ENCODE assay signal across 23 mouse cellular contexts in genomic region chr2:127839425-127839824, GRCm38 (mm10). TPM values are rescaled to one million over a fixed set of nuclear protein-coding genes. Genes with fewer than 3 reads are reported as not detected.
DNase-seq lines count a peak whose midpoint lies in the region; ATAC-seq lines count a peak whose summit lies in the region.
"Had no signal": no experiment of that assay in that cellular context is flagged by ENCODE, and none has a peak within 500 bp of the region (broad histone marks: within the 10 kb centered on the region; RNA-seq: fewer than 3 reads in every experiment).

No protein-coding gene starts in this region.

- H3K9ac ChIP-seq in heart, embryonic 12.5 days, result no peak overlapping the region
- no peak overlapping the region for H3K9ac ChIP-seq in midbrain, embryonic 13.5 days (replicated peaks)
- H3K9ac ChIP-seq: embryonic facial prominence, embryonic 15.5 days; heart, embryonic 15.5 days; hindbrain, embryonic 15.5 days had no signal

- no peaks in the 10 kb centered on the region for H3K36me3 ChIP-seq in heart, embryonic 12.5 days
- H3K36me3 ChIP-seq in midbrain, embryonic 10.5 days, result no peaks in the 10 kb centered on the region
- H3K36me3 ChIP-seq in midbrain, embryonic 13.5 days, result no peaks in the 10 kb centered on the region
- H3K36me3 ChIP-seq: embryonic facial prominence, embryonic 15.5 days; forebrain, embryonic 10.5 days; heart, embryonic 15.5 days; hindbrain, embryonic 15.5 days had no signal

- no peak for ATAC-seq in heart, embryonic 12.5 days (ENCODE audit: insufficient number of reproducible peaks, low FRiP score)
- no peak for ATAC-seq in midbrain, embryonic 13.5 days
- ATAC-seq: forebrain, embryonic 14.5 days; intestine, embryonic 16.5 days had no signal

- 17% methylated on average over 11 of the region's 11 CpGs for WGBS in heart, embryonic 12.5 days
- WGBS in midbrain, embryonic 10.5 days, result 11% methylated on average over 11 of the region's 11 CpGs
- WGBS in midbrain, embryonic 13.5 days, result 4% methylated on average over 11 of the region's 11 CpGs

- peak overlapping the region; percentile 31; the same call in 1 of the 2 replicates for H3K4me2 ChIP-seq in heart, embryonic 12.5 days
- no peak overlapping the region for H3K4me2 ChIP-seq in midbrain, embryonic 13.5 days (replicated peaks)
- H3K4me2 ChIP-seq: embryonic facial prominence, embryonic 15.5 days; heart, embryonic 15.5 days; hindbrain, embryonic 15.5 days had no signal

- H3K9me3 ChIP-seq in heart, embryonic 12.5 days (replicated peaks), result no peaks in the 10 kb centered on the region
- no peaks in the 10 kb centered on the region for H3K9me3 ChIP-seq in midbrain, embryonic 10.5 days (replicated peaks)
- H3K9me3 ChIP-seq in midbrain, embryonic 13.5 days, result no peaks in the 10 kb centered on the region
- H3K9me3 ChIP-seq: embryonic facial prominence, embryonic 15.5 days; forebrain, embryonic 10.5 days; heart, embryonic 15.5 days; hindbrain, embryonic 15.5 days had no signal

- H3K27ac ChIP-seq in heart, embryonic 12.5 days (ENCODE audit: poor library complexity, severe bottlenecking), result no peak overlapping the region
- H3K27ac ChIP-seq in midbrain, embryonic 10.5 days (replicated peaks), result no peak overlapping the region
- H3K27ac ChIP-seq in midbrain, embryonic 13.5 days, result no peak overlapping the region
- H3K27ac ChIP-seq: embryonic facial prominence, embryonic 15.5 days; forebrain, embryonic 10.5 days; heart, embryonic 15.5 days; hindbrain, embryonic 15.5 days had no signal

- H3K4me3 ChIP-seq in heart, embryonic 12.5 days, result no peak overlapping the region
- H3K4me3 ChIP-seq in midbrain, embryonic 10.5 days, result 0 out of 2 replicates have a peak overlapping the region, but pooled peaks have one; percentile 7
- no peak overlapping the region for H3K4me3 ChIP-seq in midbrain, embryonic 13.5 days (replicated peaks)
- H3K4me3 ChIP-seq: embryonic facial prominence, embryonic 15.5 days; erythroblast, embryonic 14.5 days; forebrain, embryonic 10.5 days; heart, embryonic 15.5 days; hindbrain, embryonic 15.5 days had no signal

- 0 out of 2 replicates have a peak, but pooled peaks cover 5% of the 10 kb centered on the region for H3K4me1 ChIP-seq in heart, embryonic 12.5 days (replicated peaks)
- H3K4me1 ChIP-seq in midbrain, embryonic 10.5 days, result peaks cover 11% of the 10 kb centered on the region
- no peaks in the 10 kb centered on the region; the same call in 1 of the 2 replicates for H3K4me1 ChIP-seq in midbrain, embryonic 13.5 days (replicated peaks)
- H3K4me1 ChIP-seq: embryonic facial prominence, embryonic 15.5 days; hindbrain, embryonic 15.5 days had no signal

- peaks cover 59% of the 10 kb centered on the region for H3K27me3 ChIP-seq in heart, embryonic 12.5 days (replicated peaks)
- H3K27me3 ChIP-seq in midbrain, embryonic 10.5 days (ENCODE audit: low read depth, poor library complexity, severe bottlenecking), result peaks cover 57% of the 10 kb centered on the region
- peaks cover 23% of the 10 kb centered on the region for H3K27me3 ChIP-seq in midbrain, embryonic 13.5 days

- DNase-seq in heart, adult 8-10 months (ENCODE audit: low spot score), result no peak
- DNase-seq in midbrain, embryonic 10.5 days (ENCODE audit: low spot score), result no peak
- DNase-seq in R1 (ENCODE audit: low read depth, low spot score), result peak; percentile 94
- no peak for DNase-seq in natural killer cell, adult 2 months (ENCODE audit: low spot score in 2 of 2)
- DNase-seq: adrenal gland, postnatal 10 days; cerebellum, adult 11 months; cerebellum, adult 8-10 months; cerebellum, postnatal 14 days; embryo, embryonic 11 days; gastrocnemius, postnatal 36 days; heart, adult 11 months; heart, postnatal 14 days had no signal

RNA-seq across cellular contexts. Expression of gene Acoxl, which starts 0.7 kb away (rescaled TPM):
- polyA plus RNA-seq in heart, embryonic 12.5 days (2016; fragmentation: Nextera tagmentation; extraction: Ambion mirVana), result 0.19 and 0.32 TPM in 2 replicates
- total RNA-seq in heart, adult 8-10 months (2022), result not detected
- 0.05 and 0.07 TPM in 2 replicates for polyA plus RNA-seq in midbrain, embryonic 10.5 days (2016; fragmentation: Nextera tagmentation; extraction: Ambion mirVana)
- 0.07 TPM in 1 of 2 replicates, not detected in the other for polyA plus RNA-seq in midbrain, embryonic 13.5 days (2015; fragmentation: Nextera tagmentation; extraction: Ambion mirVana)
- total RNA-seq: common myeloid progenitor, adult 5-6 weeks; heart, postnatal 14 days had no signal
- polyA plus RNA-seq: erythroblast, embryonic 14.5 days; forebrain, embryonic 14.5 days; hindbrain, embryonic 15.5 days had no signal

RNA-seq across cellular contexts. Expression of gene Bub1, which starts 7.8 kb away (rescaled TPM):
- polyA plus RNA-seq in heart, embryonic 12.5 days (2016; fragmentation: Nextera tagmentation; extraction: Ambion mirVana), result 50.0 and 54.9 TPM in 2 replicates
- under 1 TPM in 3 of 4 experiments, not detected in 1; 0.14 to 0.82 (median 0.46) TPM for total RNA-seq in heart, adult 8-10 months (2022)
- 100 and 109 TPM in 2 replicates for polyA plus RNA-seq in midbrain, embryonic 10.5 days (2016; fragmentation: Nextera tagmentation; extraction: Ambion mirVana)
- 24.4 and 26.4 TPM in 2 replicates for polyA plus RNA-seq in midbrain, embryonic 13.5 days (2015; fragmentation: Nextera tagmentation; extraction: Ambion mirVana)
- total RNA-seq: gastrocnemius, adult 8-10 months had no signal

RNA-seq across cellular contexts. Expression of gene Mtln, which starts 47.1 kb away (rescaled TPM):
- 40.5 and 40.9 TPM in 2 replicates for polyA plus RNA-seq in heart, embryonic 12.5 days (2016; fragmentation: Nextera tagmentation; extraction: Ambion mirVana)
- 10 to 100 TPM; 56.0 to 63.9 (median 62.7) TPM for total RNA-seq in heart, adult 8-10 months (2022)
- polyA plus RNA-seq in midbrain, embryonic 10.5 days (2016; fragmentation: Nextera tagmentation; extraction: Ambion mirVana), result 26.5 and 30.3 TPM in 2 replicates
- polyA plus RNA-seq in midbrain, embryonic 13.5 days (2015; fragmentation: Nextera tagmentation; extraction: Ambion mirVana), result 29.5 and 32.1 TPM in 2 replicates

RNA-seq across cellular contexts. Expression of gene Nphp1, which starts 50.7 kb away (rescaled TPM):
- 14.8 and 15.6 TPM in 2 replicates for polyA plus RNA-seq in heart, embryonic 12.5 days (2016; fragmentation: Nextera tagmentation; extraction: Ambion mirVana)
- total RNA-seq in heart, adult 8-10 months (2022), result 10 to 100 TPM in 1 of 4 experiments, 1 to 10 TPM in 3; 7.2 to 10.0 (median 8.9) TPM
- 42.2 and 45.1 TPM in 2 replicates for polyA plus RNA-seq in midbrain, embryonic 10.5 days (2016; fragmentation: Nextera tagmentation; extraction: Ambion mirVana)
- polyA plus RNA-seq in midbrain, embryonic 13.5 days (2015; fragmentation: Nextera tagmentation; extraction: Ambion mirVana), result 20.4 and 21.7 TPM in 2 replicates
